Mouse (Mus musculus): ENCODE data around the gene Tmbim1. TPM values are rescaled to one million over a fixed set of nuclear protein-coding genes. Genes with fewer than 3 reads are reported as not detected.

The Tmbim1 gene
- polyA plus RNA-seq, 1 experiment from 2014 or later, result 42.0 TPM

DNA sequence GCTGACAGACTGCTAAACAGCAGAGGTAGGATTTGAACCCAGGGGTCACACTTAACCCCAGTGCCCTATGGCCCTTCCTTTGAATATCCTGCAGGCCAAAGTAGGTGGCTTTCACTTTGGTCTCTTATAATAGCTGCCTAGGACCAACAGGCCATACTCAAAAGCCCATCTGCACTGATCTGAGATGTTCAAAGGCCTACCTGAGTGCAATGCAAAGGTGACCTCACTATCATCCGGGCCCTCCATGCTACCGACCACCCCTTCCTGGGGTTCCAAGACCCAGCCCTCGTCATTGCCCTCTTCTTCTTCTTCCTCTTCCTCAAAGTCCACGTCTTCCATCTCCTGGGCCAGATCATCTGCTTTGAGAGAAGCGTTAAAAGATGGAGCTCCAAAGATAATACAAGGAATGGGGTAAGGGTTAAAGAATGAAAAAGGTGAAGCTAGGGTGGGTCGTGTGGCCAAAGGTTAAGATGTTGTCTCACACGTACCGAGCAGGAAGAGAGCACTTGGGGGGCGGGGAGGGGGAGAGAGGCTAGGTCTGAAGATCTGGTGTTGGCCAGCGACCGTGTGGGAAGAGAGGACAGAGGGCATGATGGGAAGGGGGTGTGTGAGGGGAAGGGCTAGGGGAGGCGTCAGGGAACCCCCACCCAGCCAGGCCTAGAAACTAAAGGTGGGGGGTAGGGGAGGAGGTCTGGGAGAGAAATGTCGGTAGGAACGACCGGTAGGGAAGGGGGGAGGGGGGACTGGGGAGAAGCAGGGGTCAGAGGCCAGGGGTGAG is 21.5 kb downstream of the Tmbim1 start:
- Histone ChIP-seq H3K36me3 (peaks cover 66% of the 10 kb centered on the region), H3K9me3 (no peaks in the 10 kb centered on the region), H3K27ac (replicated peaks) (peak overlapping the region; percentile 85), H3K4me3 (peak overlapping the region; percentile 84), H3K4me2 (peak overlapping the region; percentile 83), H3K27me3 (replicated peaks) (no peaks in the 10 kb centered on the region), H3K9ac (peak overlapping the region; percentile 92), H3K4me1 (peaks cover 45% of the 10 kb centered on the region)
- ATAC-seq (ENCODE audit: extremely low read depth, insufficient number of reproducible peaks, low FRiP score, low TSS enrichment), result peak; percentile 3; the same call in 1 of the 2 replicates
- WGBS, result 11% methylated on average over 15 of the region's 15 CpGs

DNA sequence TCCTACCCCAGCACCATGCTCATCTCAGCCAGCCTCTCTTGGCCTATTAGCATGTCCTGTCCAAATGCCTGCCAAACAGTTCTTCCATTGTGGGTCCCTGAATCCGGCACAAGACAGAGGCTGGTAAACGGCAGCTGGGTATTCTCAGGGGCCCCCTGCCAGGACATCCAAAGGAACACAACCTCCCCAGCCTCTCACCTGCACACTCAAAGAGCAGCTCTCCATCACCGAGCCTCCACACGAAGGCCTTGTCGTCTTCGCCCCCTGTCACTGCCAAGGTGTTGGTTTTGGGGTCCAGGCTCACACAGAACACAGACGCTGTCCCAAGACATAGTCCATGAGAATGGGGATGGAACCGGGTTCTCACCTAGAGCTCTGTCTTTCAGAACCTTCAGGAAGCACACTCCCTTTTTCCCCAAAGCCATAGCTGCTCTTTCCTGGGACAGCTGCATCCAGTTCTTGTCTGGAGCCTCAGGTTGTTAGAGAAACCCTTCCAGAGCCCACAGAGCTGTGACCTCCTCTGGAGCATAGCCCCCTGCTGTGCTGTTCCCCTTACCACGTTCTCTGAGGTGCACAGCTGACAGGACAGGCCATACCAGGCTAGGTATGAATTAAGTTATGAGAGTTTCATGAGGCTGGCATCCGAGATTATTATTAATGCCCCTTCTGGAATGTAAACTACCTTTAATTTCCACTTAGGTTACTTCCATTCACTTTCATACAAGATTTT is 22.4 kb downstream of the Tmbim1 start:
- Histone ChIP-seq H3K4me3 (peak overlapping the region; percentile 84; the same call in 1 of the 2 replicates), H3K27ac (replicated peaks) (no peak overlapping the region), H3K27me3 (replicated peaks) (no peaks in the 10 kb centered on the region), H3K4me2 (peak overlapping the region; percentile 83), H3K9me3 (no peaks in the 10 kb centered on the region), H3K36me3 (peaks cover 63% of the 10 kb centered on the region), H3K4me1 (peaks cover 37% of the 10 kb centered on the region), H3K9ac (peak overlapping the region; percentile 45)
- ATAC-seq (ENCODE audit: extremely low read depth, insufficient number of reproducible peaks, low FRiP score, low TSS enrichment), result no peak
- WGBS, result 85% methylated on average over 10 of the region's 10 CpGs

DNA sequence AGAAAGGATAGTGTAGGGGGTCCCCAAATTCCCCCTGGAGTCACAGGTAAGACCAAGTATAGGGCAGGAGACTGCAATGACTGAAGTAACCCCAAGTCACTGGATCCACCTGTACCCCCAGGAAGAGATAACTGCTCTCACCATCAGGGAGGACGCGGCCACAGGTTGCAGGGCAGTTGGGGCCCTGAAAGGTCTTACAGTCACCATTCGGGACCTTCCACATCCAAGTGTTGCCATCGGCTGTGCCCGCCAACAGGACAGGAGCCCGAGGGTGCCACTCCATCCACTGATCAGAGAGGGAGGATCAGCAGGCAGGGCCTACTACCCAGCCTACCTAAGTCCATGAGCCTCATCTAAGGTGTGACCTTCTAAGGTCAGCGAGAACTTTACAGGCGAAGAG is 23.5 kb downstream of the Tmbim1 start:
- 90% methylated on average over 8 of the region's 8 CpGs for WGBS
- H3K4me1 ChIP-seq, result peaks cover 41% of the 10 kb centered on the region
- H3K36me3 ChIP-seq, result peaks cover 54% of the 10 kb centered on the region
- H3K4me2 ChIP-seq, result no peak overlapping the region
- ATAC-seq (ENCODE audit: extremely low read depth, insufficient number of reproducible peaks, low FRiP score, low TSS enrichment), result no peak
- H3K27me3 ChIP-seq (replicated peaks), result no peaks in the 10 kb centered on the region
- no peak overlapping the region for H3K9ac ChIP-seq
- no peaks in the 10 kb centered on the region for H3K9me3 ChIP-seq
- H3K4me3 ChIP-seq, result no peak overlapping the region
- H3K27ac ChIP-seq (replicated peaks), result no peak overlapping the region

DNA sequence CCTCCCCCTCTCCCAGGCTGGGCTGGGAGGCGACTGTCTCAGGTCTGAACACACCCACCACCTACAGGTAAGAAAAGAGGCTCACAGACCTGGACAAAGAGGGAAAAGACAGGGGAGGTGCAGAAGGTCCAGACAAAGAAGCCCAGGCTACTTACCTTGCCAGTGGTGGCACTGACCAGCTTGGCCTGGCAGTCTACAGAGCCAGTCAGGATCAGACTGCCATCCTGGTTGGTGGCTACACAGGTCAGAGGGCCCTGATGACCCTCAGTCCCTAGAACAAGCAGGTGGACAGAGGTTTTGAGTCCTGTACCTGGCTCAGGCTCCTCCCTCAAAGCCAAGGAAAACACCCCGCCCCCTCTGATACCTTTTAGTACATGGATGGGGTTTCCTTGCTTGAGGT is 24.1 kb downstream of the Tmbim1 start:
- Histone ChIP-seq H3K4me2 (no peak overlapping the region), H3K27ac (replicated peaks) (no peak overlapping the region), H3K27me3 (replicated peaks) (no peaks in the 10 kb centered on the region), H3K4me3 (no peak overlapping the region), H3K9me3 (no peaks in the 10 kb centered on the region), H3K4me1 (peaks cover 41% of the 10 kb centered on the region), H3K9ac (no peak overlapping the region), H3K36me3 (peaks cover 49% of the 10 kb centered on the region)
- WGBS, result 94% methylated on average over 2 of the region's 2 CpGs
- ATAC-seq (ENCODE audit: extremely low read depth, insufficient number of reproducible peaks, low FRiP score, low TSS enrichment), result no peak

DNA sequence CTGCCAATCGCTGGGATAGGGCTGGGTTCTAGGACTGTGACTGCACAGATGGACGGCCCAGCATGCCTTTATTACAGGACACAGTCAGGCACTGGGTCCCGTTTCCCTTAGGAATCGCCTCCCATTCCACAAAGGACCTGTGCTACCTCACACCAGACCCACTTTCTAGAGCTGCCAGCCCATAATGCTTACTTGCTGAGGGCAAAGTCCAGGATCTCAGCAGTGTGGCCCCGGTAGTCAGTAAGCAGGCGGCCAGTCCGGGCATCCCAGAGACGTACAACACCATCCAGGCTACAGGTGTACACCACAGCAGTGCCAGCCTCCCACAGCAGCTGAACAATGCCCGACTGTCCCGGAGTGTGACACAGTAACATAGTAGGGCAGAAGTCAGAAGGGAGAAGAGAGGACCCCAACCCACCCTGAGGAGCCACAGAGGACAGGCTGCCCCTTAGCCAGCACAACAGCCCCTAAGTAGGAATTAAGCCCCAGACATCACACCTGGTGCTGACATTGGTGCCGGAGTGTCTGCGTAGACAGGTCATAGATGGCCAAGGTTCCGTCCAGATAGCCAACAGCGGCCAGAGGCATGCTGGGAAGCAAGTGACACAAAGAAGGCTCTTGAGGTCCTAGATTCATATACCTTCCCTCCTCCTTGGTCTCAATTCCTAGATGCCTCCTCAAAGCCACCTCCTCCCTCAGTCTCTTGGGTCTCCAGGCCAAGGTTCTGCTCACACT is 24.7 kb downstream of the Tmbim1 start:
- Histone ChIP-seq H3K27ac (replicated peaks) (no peak overlapping the region), H3K9ac (no peak overlapping the region), H3K4me3 (no peak overlapping the region), H3K4me2 (no peak overlapping the region), H3K9me3 (no peaks in the 10 kb centered on the region), H3K4me1 (peaks cover 41% of the 10 kb centered on the region), H3K27me3 (replicated peaks) (no peaks in the 10 kb centered on the region), H3K36me3 (peaks cover 48% of the 10 kb centered on the region)
- ATAC-seq (ENCODE audit: extremely low read depth, insufficient number of reproducible peaks, low FRiP score, low TSS enrichment), result no peak
- WGBS, result 89% methylated on average over 14 of the region's 14 CpGs

DNA sequence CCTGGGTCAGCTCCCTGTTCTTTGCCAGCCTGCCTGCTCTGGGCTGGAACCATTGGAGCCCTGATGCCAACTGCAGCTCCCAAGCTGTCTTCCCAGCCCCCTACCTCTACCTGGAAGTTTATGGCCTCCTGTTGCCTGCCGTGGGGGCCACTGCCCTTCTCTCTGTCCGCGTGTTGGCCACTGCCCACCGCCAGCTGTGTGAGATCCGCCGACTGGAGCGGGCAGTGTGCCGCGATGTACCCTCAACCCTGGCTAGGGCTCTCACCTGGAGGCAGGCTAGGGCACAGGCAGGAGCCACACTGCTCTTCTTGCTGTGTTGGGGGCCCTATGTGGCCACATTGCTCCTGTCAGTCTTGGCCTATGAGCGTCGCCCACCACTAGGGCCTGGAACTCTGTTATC is 26.4 kb downstream of the Tmbim1 start:
- no peaks in the 10 kb centered on the region for H3K27me3 ChIP-seq (replicated peaks)
- H3K9ac ChIP-seq, result no peak overlapping the region
- 78% methylated on average over 11 of the region's 11 CpGs for WGBS
- no peaks in the 10 kb centered on the region for H3K9me3 ChIP-seq
- H3K4me1 ChIP-seq, result peaks cover 55% of the 10 kb centered on the region
- no peak for ATAC-seq (ENCODE audit: extremely low read depth, insufficient number of reproducible peaks, low FRiP score, low TSS enrichment)
- H3K4me2 ChIP-seq, result no peak overlapping the region
- H3K4me3 ChIP-seq, result no peak overlapping the region
- H3K27ac ChIP-seq (replicated peaks), result no peak overlapping the region
- peaks cover 48% of the 10 kb centered on the region for H3K36me3 ChIP-seq

DNA sequence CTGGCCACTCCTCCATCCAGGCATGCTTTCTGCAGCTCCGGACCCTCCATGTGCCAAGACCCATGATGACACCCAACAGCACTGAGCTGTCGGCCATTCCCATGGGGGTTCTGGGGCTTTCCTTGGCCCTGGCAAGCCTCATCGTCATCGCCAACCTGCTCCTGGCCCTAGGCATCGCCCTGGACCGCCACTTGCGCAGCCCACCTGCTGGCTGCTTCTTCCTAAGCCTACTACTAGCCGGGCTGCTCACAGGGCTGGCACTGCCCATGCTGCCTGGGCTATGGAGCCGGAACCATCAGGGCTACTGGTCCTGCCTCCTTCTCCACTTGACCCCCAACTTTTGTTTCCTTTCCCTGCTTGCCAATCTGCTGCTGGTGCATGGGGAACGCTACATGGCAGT is 26.9 kb downstream of the Tmbim1 start, which contains the start of gene Gpbar1:
Gene Gpbar1 (plus strand): TSS at position 13 of the 400 bp plus-strand sequence.
- Histone ChIP-seq H3K27me3 (replicated peaks) (no peaks in the 10 kb centered on the region), H3K36me3 (peaks cover 48% of the 10 kb centered on the region), H3K27ac (replicated peaks) (no peak within 1 kb of the TSS), H3K4me3 (no peak within 1 kb of the TSS), H3K4me1 (peaks cover 53% of the 10 kb centered on the region), H3K9ac (no peak within 1 kb of the TSS), H3K9me3 (no peaks in the 10 kb centered on the region), H3K4me2 (no peak within 1 kb of the TSS)
- 85% methylated on average over 10 of the region's 10 CpGs for WGBS
- no peak for ATAC-seq (ENCODE audit: extremely low read depth, insufficient number of reproducible peaks, low FRiP score, low TSS enrichment)

DNA sequence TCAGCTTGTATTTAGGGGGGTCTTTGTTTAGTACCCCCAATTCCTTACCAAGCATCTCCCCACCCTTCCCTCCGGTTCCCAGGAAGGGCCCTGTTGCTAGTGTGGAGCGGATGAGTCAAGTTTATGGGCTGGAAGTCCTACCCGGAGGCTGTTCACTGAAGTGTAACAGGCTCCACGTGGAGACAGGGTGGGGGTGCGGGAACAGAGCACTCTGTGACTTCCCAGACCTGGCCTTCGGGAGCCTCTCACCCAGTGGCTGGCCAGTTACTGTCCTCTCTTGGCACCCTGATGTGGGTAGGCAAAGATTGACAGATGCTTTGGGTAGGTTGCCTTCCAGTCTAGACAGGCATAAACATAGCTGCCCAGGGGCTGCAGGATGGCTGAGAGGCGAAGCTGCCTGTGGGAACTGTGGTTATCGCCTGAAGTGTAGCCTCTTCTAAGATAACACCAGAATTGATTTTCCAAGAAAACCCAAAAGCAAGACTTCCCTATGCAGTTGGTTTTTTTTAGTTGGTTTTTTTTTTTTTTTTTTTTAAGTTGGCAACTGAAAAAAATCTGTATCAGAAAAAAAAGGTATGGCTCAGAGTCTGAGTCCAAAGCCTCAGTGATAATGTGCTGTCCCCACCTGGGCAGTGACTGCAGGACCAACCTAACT is 27.4 kb downstream of the Tmbim1 start:
- H3K4me1 ChIP-seq, result peaks cover 54% of the 10 kb centered on the region
- H3K9ac ChIP-seq, result no peak overlapping the region
- 56% methylated on average over 8 of the region's 8 CpGs for WGBS

DNA sequence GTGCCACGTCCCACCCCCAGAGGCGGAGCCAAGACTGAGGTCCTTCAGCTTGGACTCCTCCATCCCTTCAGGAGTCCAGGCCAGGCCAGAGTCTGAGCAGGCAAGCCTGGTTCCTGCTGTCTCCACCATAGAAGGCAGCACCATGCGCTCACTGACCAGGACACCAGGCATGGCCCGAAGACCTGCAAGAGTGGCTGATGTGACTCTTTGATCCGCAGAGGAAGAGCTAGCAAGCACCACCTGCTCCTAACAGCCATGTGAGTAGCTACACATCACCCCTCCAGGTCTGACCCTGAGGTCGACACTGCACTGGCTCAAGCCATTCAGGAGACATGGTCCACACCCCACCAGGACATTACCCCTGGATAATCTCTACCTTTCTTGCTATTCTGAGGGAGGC is 28.4 kb downstream of the Tmbim1 start:
- peaks cover 53% of the 10 kb centered on the region for H3K4me1 ChIP-seq

More for the DNA sequence above, 27.4 kb downstream of the Tmbim1 start:
- no peaks in the 10 kb centered on the region for H3K9me3 ChIP-seq
- H3K36me3 ChIP-seq, result peaks cover 45% of the 10 kb centered on the region
- no peaks in the 10 kb centered on the region for H3K27me3 ChIP-seq (replicated peaks)
- ATAC-seq (ENCODE audit: extremely low read depth, insufficient number of reproducible peaks, low FRiP score, low TSS enrichment), result no peak
- H3K4me2 ChIP-seq, result no peak overlapping the region
- H3K4me3 ChIP-seq, result no peak overlapping the region
- H3K27ac ChIP-seq (replicated peaks), result no peak overlapping the region

DNA sequence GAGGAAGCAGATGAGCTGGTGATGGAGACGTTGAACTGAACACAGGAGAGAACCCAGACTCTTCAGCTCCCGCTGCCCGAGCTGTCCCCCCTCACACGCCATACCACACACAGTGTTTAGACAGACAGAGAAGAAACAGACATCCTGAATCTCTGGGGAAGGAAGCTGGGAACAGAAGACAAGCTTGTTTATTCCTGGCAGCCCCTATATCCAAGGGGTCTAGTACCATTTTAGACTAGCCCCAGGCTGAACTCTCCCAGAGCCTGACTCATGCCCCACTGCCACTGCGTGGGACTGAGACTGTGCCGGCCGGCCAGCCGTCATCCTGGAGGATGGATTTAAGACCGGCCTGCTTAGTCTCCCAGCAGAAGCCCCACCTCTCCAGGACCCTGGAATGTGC is 30.4 kb downstream of the Tmbim1 start:
- Histone ChIP-seq H3K4me2 (peak overlapping the region; percentile 20), H3K9me3 (no peaks in the 10 kb centered on the region), H3K9ac (0 out of 2 replicates have a peak overlapping the region, but pooled peaks have one; percentile 28), H3K36me3 (peaks cover 15% of the 10 kb centered on the region), H3K27ac (replicated peaks) (peak overlapping the region; percentile 66), H3K4me3 (no peak overlapping the region), H3K27me3 (replicated peaks) (no peaks in the 10 kb centered on the region), H3K4me1 (peaks cover 72% of the 10 kb centered on the region)
- WGBS, result 8% methylated on average over 9 of the region's 9 CpGs
- ATAC-seq (ENCODE audit: extremely low read depth, insufficient number of reproducible peaks, low FRiP score, low TSS enrichment), result peak; percentile 59; the same call in 1 of the 2 replicates

More for the DNA sequence above, 28.4 kb downstream of the Tmbim1 start:
- 70% methylated on average over 6 of the region's 6 CpGs for WGBS
- Histone ChIP-seq H3K9me3 (no peaks in the 10 kb centered on the region), H3K4me3 (no peak overlapping the region), H3K27ac (replicated peaks) (no peak overlapping the region), H3K27me3 (replicated peaks) (no peaks in the 10 kb centered on the region), H3K4me2 (no peak overlapping the region), H3K36me3 (peaks cover 35% of the 10 kb centered on the region), H3K9ac (no peak overlapping the region)
- no peak for ATAC-seq (ENCODE audit: extremely low read depth, insufficient number of reproducible peaks, low FRiP score, low TSS enrichment)

DNA sequence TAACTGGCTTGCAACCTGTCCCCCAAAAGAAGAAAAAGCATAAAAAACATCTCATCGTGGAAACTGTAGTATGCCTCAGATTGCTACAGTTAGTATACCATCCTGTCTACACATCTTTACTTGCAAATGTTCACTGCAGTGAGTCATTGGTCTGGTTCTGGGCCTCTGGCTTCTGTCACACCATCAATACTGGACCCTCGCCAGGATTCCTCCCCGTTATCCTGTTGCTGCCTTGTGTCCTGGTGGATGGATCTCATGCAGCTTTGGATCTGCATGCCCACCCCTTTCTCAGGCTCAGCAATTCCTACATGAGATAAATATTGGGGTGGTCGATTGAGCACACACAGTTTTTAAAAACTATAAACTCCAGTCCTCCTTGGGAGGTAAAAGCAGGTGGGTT is 33.8 kb downstream of the Tmbim1 start:
- H3K36me3 ChIP-seq, result peaks cover 26% of the 10 kb centered on the region
- ATAC-seq (ENCODE audit: extremely low read depth, insufficient number of reproducible peaks, low FRiP score, low TSS enrichment), result no peak
- no peak overlapping the region for H3K9ac ChIP-seq
- no peaks in the 10 kb centered on the region for H3K27me3 ChIP-seq (replicated peaks)
- no peaks in the 10 kb centered on the region for H3K9me3 ChIP-seq
- H3K4me2 ChIP-seq, result no peak overlapping the region
- no peak overlapping the region for H3K4me3 ChIP-seq
- H3K4me1 ChIP-seq, result peaks cover 65% of the 10 kb centered on the region
- peak overlapping the region; percentile 77 for H3K27ac ChIP-seq (replicated peaks)
- 25% methylated on average over 4 of the region's 4 CpGs for WGBS
